Mouse (Mus musculus): ENCODE data around the gene Nfic.

Gene Nfic

GRCm38 (mm10) chr10:81455181-81455895 is at the start of gene Nfic:
Gene Nfic (minus strand): TSS chr10:81455635.
- DNase-seq, result no peak

DNA sequence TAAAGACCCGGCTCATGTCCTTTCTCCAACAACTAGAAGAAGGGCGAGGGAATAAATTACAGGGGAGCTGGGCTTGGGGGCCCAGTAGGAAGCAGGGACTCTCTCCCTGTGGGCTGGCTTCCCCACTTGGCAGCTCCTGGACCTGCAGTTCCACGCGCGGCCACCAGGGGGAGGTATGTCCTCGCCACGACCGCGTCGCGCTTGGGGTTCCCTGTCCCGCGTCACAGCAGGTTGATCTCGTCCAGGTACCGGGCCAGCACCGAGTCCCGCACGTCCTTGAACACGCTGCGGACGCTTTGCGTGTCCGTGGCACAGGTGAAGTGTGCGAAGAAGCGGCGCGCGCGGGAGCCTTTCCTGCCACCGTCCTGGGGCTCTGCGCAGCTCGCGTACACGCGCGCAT is 47.2 kb upstream of the Nfic start:
- DNase-seq, result peak; percentile 86 to 91

GRCm38 (mm10) chr10:81501863-81502262 is 46.4 kb upstream of the Nfic start:
- DNase-seq, result no peak

GRCm38 (mm10) chr10:81500032-81500431 is 44.6 kb upstream of the Nfic start, which contains the start of gene S1pr4:
Gene S1pr4 (minus strand): TSS chr10:81500132.
- DNase-seq, result no peak

DNA sequence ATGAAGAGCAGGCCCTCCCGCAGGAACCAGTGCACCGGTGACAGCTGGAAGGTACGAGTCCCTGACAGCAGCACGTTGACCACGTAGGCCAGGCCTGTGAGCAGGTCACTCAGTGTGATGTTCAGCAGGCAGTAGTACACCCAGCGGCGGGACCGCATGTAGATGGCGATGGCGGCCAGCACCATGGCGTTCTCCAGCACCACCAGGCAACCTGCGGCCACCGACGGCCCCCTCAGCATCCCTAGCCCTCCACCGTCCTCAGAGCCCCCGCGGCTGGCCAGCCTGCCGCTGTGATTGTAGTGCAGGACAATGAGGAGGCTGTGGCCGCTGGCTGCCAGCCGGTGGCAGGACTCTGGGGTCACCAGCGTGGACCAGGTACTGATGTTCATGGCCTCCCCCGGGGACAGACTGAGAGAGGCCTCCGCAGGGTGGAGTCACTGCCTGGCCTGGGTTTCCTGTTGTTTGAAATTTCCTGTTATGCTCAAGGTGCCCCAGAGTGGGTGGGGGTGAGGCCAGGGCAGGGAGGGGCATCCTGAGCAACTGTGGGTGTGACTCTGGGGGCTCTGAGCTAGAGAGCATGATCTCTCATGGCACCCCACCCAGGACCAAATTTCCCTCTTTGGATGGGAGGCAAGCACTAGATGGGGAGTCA is 43.9 kb upstream of the Nfic start:
- peak; percentile 82 to 89 for DNase-seq

GRCm38 (mm10) chr10:81498316-81499249 is 43.1 kb upstream of the Nfic start:
- DNase-seq, result peak; percentile 35 to 56

DNA sequence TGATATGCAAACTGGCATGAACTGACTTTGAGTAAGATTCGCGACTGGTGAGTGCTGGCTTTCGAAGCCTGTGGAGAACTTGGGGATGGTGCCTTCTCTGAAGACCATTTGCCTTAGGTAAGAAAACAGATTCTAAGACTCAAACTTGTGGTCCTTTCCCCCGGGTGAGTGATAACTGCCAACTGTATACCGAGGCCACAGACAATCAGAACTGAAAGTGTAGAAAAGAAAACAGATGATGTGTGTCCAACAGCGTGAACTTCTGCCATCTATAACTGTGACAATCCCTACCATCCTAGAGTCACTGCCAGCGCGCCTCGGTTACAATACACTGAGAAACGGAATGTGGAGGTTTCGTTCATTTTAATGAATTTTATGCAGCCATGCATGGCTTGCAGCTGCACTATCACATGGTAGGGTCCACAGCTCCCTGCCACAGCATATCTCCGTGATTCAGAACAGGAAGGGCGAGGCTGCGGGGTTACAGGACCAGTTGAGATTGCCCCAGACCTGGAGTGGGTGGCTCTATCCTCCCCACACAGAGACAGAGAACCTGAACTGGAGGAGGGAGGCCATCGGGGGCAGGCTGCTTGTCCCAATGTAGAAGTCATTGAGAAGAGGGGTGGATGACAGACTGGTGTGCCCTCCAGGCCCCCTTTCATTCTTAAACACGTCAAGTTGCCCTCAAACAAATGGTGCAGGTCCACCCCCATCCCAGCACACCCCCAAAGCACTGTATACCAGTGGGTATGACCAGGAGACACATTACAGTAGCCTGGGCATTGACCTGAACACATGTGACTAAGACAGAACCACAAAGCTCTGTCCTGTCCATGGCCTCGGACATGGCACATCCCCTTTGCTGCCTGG is 42.2 kb upstream of the Nfic start:
- peak in 1 of 2 experiments; percentile 38 for DNase-seq

GRCm38 (mm10) chr10:81496969-81497368 is 41.5 kb upstream of the Nfic start:
- DNase-seq, result no peak

GRCm38 (mm10) chr10:81496264-81496901 is 40.9 kb upstream of the Nfic start, which contains the start of gene Ncln:
Gene Ncln (minus strand): TSS chr10:81496392.
- peak; percentile 97 to 98 for DNase-seq

DNA sequence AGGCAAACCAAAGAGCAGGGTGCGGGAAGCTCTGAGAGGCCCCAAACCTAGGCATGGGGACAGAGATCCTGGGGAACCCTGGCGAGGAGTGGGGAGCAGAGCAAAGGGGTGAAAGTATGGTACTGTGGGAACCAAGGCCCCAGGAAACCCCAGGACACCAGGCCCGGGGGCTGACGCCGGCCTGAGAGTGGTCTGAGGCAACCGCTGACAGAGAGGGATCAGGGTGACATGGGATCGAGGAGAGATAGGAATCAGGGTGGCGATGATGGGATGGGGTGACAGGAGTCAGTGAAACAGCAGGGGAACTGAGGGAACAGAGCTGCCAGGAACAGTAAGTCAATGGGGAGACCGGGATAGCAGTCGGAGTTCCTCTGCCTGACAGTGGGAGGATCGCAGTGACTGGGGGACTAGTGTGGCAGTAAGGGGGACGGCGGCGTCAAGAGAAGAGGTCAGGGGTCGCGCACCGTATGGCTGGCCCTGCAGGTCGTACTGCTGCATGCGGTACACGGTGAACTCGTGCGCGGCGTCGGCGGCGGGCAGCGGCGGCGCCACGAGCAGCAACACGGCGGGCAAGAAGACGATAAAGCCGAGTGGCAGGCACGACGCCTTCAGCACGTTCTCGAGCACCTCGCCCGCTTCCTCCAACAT is 40.3 kb upstream of the Nfic start:
- DNase-seq, result peak in 1 of 2 experiments; percentile 45

DNA sequence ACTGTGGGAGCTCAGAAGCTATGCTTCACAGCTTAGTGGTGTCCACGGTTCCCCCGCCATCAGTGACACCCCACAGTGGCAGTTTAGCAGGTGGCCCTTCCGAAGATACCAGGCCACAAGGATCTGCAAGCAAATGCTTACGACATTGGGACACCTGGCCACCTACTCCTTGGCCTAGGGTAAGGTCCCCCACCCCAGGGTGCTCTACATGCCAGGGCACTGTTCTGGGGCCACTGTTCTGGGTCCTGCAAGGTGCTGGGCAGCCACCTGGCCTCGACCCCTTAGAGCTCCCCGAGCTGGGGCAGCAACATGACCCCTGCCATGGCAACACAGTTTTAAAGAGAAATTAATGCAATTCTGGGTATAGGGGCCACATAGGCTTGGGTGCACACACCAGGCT is 39.7 kb upstream of the Nfic start:
- DNase-seq, result no peak

DNA sequence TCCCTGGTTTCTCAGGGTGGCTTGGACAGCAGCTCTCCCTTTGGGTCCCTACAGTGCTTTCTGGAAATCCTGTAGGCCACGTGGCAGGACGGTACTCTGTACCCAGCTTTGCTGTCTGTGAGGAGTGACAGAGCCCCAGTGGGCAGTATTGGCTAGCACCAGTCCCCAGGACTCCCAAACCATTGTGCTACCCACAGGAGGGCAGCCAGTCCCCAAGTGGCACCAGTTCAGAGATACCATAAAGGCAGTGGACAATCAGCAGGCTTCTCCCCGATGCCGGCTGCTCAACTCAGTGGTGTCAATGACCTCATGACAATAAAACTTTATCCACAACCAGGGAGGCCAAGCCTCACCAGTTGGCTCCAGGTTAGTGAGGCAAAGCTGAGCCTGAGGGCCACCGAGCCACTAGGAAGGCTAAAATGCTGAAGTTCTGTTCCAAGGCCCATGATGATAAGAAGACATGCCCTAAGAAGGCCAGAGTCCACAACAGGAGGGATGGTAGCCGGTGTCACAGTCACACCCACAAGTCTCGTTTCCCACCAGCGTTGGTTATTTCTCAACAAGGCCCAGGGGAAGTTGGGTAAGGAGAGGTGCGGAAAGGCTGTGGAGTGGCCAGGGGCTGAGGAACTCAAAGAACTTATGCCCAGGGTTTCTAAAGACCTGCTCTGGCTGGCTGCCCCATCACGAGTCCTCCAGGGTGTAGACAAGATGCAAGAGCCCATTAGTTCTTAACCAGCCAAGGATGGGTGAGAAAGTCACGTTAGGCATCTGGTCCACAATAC is 39.0 kb upstream of the Nfic start:
- no peak for DNase-seq

- peak; percentile 48 to 49 for DNase-seq
Measured at GRCm38 (mm10) chr10:81493601-81494220, 38.3 kb upstream of the Nfic start.

GRCm38 (mm10) chr10:81492606-81493240 is 37.3 kb upstream of the Nfic start:
- DNase-seq, result no peak

GRCm38 (mm10) chr10:81491018-81491417 is 35.6 kb upstream of the Nfic start:
- no peak for DNase-seq

DNA sequence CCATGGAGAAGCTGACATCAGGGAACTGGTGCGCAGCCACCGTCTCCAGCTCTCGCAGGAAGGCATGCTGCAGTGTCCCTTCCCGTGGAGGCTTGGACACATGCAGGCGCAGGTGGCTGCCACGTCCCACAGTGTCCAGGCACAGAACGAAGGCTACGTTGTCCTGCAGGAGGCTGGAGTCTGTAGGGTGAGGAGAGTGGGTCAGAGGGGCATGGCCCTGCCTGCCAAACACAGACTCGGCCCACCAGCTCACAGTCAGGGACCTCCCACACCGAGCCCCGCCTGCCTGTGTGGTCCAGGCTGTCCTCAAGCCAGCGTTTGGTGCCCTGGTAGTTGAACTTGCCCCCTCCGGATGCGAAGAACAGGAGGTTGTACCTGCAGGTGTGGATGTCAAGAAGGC is 34.5 kb upstream of the Nfic start:
- DNase-seq, result no peak

GRCm38 (mm10) chr10:81488081-81488480 is 32.6 kb upstream of the Nfic start:
- no peak for DNase-seq

DNA sequence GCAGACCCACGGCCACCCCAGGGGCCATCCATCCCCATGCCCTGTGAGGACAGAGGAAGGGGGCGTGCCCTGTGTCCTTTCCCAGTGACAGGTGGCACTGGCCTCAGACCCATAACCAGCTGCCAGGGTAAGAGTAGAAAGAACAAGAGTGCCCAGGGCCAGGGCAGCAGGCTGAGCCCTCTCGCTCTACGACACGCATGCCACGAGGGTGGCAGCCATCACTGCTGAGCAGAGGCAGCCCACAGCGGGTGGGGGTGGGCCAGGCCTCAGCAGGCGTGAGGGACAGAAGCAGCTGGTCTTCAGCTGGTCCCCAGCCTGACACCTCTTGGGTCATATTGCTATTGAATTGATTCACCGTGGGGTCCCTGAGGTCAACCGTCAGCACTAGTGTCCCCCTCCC is 31.1 kb upstream of the Nfic start:
- no peak for DNase-seq

- DNase-seq, result no peak
Measured at GRCm38 (mm10) chr10:81485479-81486018, 30.1 kb upstream of the Nfic start.
